Mouse (Mus musculus) heart, postnatal 14 days (tissue): ENCODE results near the gene Kcnj4. TPM values are rescaled to one million over a fixed set of nuclear protein-coding genes. Genes with fewer than 3 reads are reported as not detected.
"Not testable (repeated sequence)": the region's sequence is repeated elsewhere in the genome, so short reads cannot be mapped to it uniquely, and the experiment has no call there.

ENCODE experiments used
- DNase-seq, 2 experiments: peaks; one replicate each; pipeline ENCODE4 v3.0.0; 2021 to 2022
- intact Hi-C: fragments of 180-260 bp; cut with DNase I; formaldehyde crosslinking; loops from one replicate; pipeline ENCODE4 v1.15.1; 2025
- total RNA-seq, 2 experiments: library from RNA; stranded (reverse); gene quantifications; 2 replicates each; pipeline ENCODE4 v1.2.3; 2021

The Kcnj4 gene
- total RNA-seq, 2 experiments from 2014 or later, result 0.10 to 0.33 TPM

DNA sequence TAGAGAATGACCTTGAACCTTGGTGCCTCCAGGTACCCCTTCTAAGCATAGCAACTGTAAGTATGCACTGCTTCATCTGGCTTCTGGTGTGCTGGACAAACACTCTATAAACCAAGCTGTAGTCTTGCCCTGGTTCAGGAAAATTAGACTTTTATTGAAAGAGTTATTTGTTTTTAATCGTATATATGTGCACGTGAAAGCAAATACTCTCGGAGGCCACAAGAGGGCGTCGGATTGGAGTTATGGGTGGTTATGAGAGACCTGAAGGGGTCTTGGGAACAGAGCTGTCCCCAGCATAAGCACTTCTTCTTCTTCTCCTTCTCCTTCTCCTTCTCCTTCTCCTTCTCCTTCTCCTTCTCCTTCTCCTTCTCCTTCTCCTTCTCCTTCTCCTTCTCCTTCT is 35.5 kb downstream of the Kcnj4 start:
- DNase-seq, result no peak
- intact Hi-C loops, result loop anchor here (5.0 kb wide), 1 partner anchor 242 kb away; the partner anchor contains the start of genes Gm49486 and Pick1

DNA sequence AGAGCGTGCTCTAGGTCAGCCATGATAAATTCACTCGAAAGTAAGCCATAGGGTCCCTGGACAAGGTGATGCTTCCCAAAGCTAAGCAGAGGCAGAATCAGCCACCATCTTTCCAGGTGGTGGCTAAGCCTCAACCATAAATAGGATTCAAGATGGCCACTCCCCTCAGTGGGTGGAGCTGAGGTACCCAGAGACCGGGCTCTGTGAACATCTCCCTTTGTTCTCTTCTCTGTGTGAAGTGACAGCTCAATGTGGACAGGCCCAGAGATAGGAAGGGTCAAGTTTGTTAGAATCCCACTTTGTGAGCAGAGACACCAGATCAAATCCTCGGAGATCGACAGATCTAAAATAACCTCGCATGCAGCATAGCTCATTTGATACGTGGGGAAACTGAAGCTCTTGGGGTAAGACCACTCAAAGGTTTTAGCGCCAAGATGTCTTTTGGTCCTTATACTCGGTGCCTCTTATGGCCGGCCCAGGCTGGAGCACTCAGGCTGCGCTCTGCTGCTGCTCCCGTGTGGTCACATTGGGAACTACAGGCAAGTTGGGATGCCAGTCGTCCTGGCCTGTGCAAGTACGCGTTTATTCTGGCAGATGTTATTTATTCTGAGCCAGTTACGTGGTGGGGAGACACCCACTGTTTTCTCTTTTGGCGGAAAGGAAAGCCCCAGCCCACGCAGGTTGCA is 38.3 kb downstream of the Kcnj4 start:
- intact Hi-C loops, result loop anchor here (1.0 to 5.0 kb wide), 5 partner anchors 56 to 239 kb away; partner anchors contain the start of genes Gm49486 and Pick1
- DNase-seq, result peak; percentile 89 to 95

DNA sequence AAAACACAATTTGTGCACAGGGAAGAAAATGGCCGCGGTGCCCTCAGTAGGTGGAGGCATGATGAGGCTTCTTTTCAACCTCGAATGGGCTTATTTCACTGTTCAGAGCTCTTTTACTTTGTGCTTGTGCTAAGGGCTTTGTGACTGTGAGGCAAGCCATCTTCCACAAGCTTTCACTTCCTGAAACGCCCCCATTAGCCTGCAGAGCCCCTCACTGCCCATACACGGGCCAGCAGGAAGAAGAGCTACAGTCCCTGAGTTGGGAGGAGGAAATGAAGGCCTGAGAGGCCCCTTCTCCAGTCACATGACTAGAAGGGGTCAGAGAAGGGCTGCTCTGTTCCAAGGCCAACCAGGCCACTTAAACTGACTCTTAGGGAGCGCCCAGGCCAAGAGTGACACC is 48.5 kb downstream of the Kcnj4 start:
- no peak for DNase-seq
- intact Hi-C loops, result no loop called here

DNA sequence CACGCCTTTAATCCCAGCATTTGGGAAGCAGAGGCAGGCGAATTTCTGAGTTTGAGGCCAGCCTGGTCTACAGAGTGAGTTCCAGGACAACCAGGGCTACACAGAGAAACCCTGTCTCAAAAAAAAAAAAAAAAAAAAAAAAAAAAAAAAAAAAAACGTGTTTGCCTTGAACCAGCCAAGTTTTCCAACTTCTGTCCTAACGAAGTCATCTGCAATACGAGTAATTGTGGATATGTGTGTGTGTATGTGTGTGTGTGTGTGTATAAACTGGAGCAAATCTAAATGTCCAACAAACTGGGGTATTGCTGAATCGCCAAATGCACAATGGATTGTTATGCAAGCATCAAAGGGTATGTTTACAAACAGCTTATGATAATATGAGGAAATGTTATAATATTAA is 48.9 kb downstream of the Kcnj4 start:
- DNase-seq, intact Hi-C loops: not testable (repeated sequence)

DNA sequence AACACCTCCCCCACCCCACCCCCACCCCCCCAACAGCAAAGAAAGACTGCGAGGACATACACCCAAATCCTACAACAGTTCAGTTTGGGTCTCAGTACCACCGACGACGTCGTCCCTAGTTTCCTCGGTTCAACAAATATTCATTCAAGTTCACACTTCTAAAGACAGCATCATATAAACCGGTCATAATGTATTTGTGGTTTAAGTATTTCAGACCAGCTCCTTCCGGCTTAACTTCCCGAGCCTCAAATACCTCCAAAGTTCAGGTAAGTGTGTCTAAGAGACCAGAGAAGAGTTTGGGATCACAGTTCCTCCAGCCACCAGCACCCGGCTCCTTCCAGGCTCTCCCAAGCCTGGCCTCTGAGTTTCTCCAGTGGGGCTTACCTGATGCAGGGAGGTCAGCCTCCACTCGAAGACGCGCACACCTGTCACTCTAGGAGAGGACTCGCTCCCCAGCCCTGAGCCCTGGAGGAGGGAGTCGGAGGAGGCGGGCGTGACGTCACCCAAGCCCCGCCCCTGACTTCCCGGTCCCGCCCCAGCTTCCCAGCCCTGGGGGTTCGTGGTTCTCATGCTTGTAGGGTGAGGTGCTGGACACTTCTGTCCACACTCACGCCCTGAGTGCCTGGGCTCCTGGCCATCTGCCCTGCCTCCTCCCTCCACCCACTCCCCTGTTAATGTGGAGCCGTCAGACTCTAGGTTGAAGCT is 49.8 kb downstream of the Kcnj4 start, which contains the start of gene Csnk1e:
Csnk1e (minus strand) TSS at position 461 of the 705 bp plus-strand sequence.
- intact Hi-C loops, result no loop called here
- DNase-seq, result peak; percentile 75 to 78

DNA sequence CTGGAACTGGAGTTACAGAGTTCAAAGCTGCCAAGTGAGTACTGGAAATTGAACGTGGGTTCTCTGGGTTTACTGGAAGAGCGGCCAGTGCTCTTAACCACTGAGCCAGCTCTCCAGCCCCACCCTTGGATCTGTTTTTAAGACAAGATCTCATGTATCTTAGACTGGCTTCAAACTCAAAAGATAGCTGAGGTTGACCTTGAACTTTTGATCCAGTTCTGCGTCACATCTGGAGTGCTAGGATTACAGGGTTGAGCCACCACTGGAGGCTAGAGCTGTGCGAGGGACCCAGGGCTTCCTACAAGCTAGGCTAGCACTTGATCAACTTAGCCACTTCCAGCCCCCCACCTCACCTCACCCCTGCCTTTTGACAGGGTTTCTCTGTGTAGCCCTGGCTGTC is 51.2 kb downstream of the Kcnj4 start:
- DNase-seq, result no peak
- intact Hi-C loops, result no loop called here

DNA sequence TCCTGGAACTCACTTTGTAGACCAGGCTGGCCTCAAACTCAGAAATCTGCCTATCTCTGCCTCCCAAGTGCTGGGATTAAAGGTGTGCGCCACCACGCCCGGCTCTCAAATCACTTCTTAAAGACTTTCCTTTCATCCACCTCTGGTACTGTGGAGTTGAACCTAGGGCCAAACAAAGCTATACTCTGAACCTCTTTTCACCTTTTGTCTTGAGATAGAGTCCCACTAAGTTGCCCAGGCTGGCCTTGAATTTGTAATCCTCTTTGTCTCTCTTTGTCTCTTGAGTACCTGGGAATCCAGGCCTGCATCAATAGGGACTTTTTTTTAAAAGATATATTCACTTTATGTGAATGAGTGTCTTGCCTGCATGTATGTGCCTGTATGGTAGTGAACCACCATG is 57.0 kb downstream of the Kcnj4 start:
- DNase-seq, result no peak
- intact Hi-C loops, result no loop called here

DNA sequence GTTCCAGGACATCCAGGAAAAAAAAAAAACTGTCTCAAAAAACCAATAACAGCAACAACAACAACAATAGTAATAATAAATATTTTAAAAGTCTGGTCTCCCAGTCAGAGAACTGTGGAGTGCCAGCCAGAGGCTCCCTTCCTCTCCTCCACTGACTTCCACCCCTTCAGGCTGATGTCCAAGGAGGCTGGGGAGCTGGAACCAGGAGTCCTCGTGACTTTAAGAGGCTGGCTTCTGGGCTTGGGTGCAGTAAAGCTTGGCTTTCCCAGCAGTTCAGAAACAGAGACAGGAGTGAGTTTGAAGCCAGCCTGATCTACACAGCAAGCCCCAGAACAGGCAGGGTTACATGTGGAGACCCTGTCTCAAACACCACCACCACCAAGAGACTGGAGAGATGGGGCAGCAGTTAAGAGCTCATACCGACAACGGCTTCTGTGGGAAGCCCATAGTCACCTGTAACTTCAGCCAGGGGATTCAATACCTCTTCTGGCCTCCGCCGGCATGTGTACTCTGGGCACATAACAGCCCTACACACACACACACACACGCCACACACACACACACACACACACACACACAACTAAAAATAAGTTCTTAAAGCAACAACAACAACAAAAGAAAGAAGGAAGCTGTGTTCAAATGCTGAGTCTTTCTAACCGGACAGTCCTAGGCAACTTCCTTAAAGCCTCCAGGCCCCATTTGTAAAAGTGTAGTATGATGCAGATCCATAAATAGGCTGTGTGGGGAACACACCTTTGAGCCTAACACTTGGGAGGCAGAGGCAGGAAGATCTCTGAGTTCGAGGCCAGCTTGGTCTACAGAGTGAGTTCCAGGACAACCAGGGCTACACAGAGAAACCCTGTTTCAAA is 59.0 kb downstream of the Kcnj4 start:
- no peak for DNase-seq
- intact Hi-C loops, result no loop called here

DNA sequence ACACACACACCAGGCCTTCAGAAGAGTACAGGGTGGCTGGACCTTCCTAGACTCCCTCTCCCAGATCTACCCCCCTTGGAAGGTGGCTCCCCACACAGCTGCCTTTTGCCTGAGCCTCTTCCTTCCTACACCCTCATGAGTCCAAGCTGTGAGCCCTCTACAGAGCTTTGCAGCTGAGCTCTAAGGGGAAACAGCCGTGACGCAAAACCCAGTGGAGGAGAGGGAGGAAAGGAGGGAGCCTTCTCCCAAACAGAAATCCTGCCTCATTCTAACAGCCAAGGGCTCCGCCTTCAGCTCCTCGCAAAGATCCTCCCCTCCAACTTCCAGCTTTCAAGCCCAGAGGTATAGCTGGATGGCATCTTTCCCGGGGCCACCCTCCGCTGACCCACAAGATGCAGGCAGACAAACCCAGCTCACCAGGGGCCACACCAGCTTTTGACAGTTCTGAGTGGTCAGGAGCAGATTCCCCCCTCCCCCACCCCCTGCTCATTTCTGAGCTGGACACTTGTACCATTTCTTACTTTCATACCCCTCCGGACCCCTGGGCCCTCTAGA is 61.1 kb downstream of the Kcnj4 start:
- DNase-seq, result no peak
- intact Hi-C loops, result no loop called here

DNA sequence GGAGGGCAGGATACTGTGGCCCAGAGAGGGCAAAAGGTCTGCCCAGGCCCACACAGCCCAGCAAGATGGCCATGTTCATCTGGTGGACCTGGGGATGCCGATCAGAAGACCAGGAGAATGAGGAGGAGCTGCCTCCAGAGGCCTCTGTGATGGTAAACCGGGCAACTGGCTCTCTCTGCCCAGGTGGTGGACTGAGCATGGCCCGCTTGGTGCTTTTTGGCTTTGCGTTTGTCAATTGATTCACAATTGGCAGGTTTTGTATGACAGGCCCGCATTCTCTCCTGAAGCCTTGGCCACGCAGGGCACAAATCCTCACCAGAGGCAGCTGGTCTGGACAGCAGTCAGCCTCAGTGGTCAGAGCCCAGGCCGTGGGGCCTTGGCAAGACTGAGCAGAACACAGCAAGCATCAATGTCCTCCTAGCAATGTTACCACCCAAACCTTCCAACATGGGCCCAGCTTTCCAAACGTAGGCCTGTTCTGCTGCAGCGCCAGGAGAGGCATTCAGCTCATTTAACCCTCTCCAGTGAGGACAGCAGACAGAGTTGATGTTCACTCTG is 62.0 kb downstream of the Kcnj4 start:
- no peak for DNase-seq
- intact Hi-C loops, result no loop called here

DNA sequence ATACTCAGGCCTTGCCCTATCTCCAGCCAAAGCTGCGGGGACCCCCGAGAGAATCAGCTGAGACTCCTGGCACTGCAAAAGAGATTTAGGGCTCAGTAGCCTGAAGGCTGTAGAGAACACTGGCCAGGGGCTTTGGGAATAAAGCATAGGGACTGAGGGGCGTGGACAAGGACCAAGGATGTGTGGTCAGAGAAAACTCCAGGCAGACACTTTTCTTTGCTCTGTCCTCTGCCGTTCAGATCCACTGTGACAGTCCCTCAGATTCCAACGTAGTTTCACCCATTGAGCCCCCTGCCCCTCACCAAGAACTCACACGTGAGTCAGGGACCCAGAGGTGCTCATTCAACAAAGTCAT is 62.8 kb downstream of the Kcnj4 start:
- DNase-seq, result no peak
- intact Hi-C loops, result no loop called here

DNA sequence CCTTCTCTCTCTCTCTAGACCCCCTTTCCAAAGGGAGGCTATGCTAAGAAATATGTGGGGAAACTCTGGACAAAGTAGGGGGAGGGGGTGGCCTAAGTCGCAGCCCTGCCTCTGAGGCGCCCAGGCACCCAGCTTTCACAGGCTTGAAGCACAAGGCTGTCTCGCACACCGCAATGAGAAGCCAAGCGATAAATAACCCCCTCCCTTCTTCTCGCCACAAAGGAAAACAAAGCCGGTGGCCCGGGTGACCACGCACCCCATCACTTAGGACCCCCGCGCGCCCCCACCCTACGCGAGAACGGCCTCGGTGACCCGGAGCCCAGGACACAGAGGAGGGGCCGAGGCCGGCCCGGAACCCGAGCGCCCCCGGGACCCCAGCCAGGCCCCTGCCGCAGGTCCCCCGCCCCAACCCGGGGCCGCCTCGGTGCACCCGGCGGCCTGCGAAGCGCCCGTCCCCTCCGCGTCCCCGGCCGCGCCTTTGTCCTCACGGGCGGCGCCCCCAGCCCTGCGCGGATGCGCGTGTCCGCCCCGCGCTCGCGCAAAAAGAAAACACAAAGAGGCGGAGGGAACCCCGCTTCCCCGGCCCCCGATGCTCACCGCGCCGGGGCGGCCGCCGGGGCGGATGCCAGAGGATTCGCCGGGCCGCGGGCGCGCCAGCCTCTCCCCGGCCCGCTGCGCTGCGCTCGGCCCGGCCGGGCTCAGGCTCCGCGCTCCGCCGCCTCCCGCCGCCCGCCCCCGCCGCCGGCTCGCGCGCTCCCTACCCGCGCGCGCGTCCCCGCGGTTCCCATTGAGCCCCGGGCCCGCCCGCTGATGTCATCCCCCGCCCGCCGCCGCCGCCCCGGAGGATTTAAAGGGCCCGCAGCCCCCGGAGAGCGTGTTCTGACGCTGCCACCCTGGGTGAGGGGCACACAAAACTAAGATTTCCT is 63.4 kb downstream of the Kcnj4 start:
- DNase-seq, result peak; percentile 91 to 93
- intact Hi-C loops, result no loop called here

DNA sequence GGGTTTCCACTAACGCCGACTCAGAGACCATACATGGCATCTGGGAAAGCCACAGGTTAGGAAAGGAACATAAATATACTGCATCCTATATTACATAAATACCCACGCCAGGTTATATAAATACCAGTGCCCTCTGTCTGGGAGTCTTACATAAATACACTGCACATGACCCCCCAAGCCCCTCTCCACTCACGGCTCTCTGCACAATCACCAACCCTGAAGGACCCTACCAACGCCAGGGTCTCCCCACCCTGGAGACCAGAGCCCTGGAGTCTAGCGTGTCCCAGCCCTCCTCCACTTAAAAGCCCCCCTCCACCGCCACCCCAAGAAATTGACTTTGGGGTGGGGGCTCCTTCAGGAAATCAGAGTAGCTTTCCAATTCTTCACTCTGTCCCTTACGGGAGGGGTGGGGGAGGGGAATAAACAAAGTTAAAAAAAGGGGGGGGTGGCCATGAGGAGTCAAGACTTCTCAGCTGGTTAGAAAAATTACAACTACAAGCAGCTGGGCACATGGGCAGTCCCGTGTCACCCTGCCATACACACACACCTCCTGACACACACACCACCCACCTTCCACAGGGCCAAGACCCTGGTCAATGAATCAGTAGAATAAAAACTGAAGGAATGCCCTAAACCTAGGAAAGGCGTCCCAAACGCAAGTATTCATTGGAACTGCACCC is 64.2 kb downstream of the Kcnj4 start:
- no peak for DNase-seq
- intact Hi-C loops, result no loop called here

DNA sequence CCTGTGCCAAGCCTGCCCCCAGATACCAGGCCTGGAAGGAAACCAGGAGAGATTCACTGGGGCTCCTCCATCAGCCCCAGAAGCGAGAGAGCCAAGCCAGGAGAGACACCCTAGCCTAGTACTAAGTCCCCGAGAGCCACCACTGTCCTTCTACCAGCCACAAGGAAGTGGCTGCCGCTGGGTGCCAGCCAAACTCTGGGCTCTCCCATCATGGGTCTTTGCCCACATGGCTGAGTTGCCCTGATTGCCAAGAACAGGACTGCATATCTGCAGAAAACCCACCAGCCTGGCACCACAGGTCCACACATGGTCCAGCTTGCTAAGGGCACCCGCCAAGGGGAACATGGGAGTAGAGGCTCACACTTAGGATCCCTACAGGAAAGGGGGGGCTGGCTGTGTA is 64.8 kb downstream of the Kcnj4 start:
- peak; percentile 70 to 73 for DNase-seq
- intact Hi-C loops, result no loop called here

DNA sequence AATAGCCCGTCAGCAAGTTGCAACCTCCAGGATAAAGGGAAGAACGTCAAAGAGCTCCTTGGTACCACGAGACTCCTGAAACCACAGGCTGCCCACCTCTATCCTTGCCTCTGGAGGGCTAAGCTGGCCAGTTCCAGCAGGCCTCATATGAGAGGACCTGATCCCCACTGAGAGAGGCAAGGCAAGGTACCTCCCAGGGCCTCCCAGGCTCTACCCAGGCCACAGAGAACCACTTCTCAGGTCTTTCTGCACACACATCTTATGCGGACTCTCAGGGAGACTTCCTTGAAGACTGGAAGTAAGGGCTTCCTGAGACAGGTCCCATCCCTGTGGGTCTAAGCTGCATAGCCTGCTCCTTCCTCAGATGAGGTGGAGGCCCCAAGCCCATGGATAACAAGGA is 65.7 kb downstream of the Kcnj4 start:
- no peak for DNase-seq
- intact Hi-C loops, result loop anchor here (5.0 kb wide), 1 partner anchor 37 kb away; the partner anchor contains the start of gene Tmem184b

DNA sequence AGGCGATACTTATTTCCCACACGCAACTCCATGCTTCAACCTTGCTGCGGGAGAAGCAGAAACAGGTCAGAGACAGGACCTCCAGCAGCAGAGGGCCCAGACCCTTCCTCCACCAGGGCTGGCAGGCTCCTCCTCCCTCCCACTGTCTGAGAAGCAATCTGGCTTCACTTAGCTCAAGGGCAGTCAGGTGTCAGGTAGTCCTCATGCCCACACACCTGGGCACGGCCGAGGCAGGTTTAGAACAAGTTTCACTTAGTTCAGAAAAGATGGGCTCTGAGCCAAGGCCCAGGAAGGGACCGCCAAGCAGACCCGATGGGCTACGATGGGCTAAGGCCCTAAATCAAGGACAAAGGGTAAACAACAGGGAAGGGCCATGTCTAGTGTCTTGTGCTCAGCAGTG is 66.2 kb downstream of the Kcnj4 start:
- DNase-seq, result no peak
- intact Hi-C loops, result loop anchor here (5.0 kb wide), 1 partner anchor 37 kb away; the partner anchor contains the start of gene Tmem184b

DNA sequence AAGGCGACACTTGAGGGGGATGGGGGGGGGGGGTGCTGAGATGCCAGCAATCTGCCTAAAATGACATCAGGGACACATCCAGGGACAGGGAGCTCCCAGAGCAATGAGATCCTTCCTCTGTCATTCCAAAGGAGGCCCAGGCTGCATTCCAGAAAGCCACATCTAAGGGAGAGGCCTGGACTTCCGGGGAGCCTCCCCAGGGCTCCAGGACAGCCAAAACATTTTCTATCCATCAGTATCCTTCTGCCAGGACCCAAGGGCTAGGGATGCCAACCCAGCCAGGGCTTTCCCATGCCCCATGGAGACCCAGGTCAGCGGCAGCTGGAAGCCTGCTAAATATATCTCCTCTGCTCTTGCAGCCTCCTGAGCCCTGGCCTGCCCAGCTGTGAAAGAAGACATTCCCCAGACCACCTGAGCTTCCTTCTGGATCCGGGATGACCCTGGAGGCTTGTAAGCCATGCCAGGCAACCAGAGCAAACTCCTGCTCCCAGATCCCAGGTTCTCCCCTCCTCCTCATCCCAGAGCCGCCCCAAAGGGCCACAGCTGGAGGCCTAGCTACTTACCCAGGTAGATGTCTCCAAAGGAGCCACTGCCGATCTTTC is 66.7 kb downstream of the Kcnj4 start:
- no peak for DNase-seq
- intact Hi-C loops, result loop anchor here (5.0 kb wide), 1 partner anchor 36 kb away; the partner anchor contains the start of gene Tmem184b

DNA sequence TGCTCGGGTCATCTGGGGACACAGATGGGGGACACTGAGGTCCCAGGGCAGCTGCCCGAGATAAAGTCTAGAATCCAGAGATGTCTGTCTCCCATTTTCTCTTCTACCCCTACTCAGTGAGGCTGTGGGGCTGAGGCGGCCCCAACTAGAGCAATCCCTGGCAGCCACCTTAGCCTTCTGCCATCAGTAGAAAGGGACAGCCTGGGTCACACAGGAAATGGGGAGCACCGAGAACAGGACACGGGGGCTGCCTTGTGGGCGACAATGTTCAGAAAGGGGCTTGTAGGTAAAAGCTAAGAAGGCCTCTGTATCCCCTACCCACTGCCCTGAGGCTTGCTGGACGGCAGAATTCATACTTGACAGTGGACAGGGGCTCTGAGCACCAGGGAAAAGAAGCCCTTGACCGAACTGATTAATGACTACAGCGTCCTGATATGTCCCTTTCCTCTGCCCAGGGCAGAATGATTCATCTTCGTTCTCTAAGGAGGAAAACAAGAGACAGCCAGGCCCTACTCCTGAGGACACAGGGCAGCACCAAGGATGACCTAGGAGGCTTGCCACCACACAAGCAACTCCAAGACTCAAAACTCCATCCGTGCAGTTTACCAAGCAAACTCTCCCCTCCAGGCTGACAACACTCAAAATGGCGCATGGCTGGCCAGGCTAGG is 67.4 kb downstream of the Kcnj4 start:
- DNase-seq, result no peak
- intact Hi-C loops, result loop anchor here (5.0 kb wide), 1 partner anchor 35 kb away; the partner anchor contains the start of gene Tmem184b
